Comparison of ENCODE assay signal across 8 mouse cellular contexts in the genomic region with DNA sequence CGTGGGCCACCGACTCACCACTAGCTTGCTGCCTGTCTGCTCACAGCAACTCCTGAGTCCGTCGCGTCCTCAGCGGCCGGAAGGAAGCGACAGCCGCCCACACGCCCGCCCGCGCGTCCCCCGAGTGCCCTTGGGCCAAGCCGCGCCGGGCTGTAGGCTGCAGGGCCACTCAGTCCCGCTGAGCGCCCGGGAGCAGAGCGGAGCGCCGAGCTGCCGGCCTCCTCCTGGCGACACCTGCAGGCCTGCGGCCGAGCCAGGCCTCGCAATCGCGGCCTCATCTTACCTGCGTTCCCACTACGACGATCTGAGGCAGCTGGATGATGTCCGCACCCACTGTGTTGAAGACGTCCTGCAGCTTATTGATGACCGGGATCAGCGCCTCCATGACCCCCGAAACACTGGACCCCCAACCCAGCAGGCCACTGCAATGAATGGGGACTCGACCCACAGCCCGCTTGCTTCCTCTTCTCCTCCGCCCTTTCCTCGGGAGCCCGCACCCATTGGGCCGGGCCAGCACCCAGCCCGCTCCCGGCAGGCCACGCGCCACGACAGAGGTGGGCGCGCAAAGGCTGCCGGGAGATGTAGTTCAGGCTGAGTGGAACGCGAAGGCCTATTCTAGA. TPM values are rescaled to one million over a fixed set of nuclear protein-coding genes. Genes with fewer than 3 reads are reported as not detected.
DNase-seq lines count a peak whose midpoint lies in the region; ATAC-seq and TF ChIP-seq lines count a peak whose summit lies in the region.

Gene Dnm1l (minus strand): TSS at position 479 of the 620 bp plus-strand sequence.

- peak within 1 kb of the TSS; percentile 80 to 95 for H3K4me3 ChIP-seq in ES-E14 (ENCODE audit: insufficient read depth in 1 of 2, low read depth in 1 of 2, low read length in 2 of 2, poor library complexity in 1 of 2, severe bottlenecking in 1 of 2)
- peak within 1 kb of the TSS; percentile 73 for H3K4me3 ChIP-seq in forebrain, embryonic 15.5 days
- peak within 1 kb of the TSS; percentile 100 for H3K4me3 ChIP-seq in lung, adult 2 months (replicated peaks; ENCODE audit: extremely low read depth, low read depth, low read length)

- peak within 1 kb of the TSS; percentile 82 for H3K9ac ChIP-seq in ES-E14 (ENCODE audit: insufficient read depth, low read depth, low read length, poor library complexity, severe bottlenecking)
- peak within 1 kb of the TSS; percentile 84 for H3K9ac ChIP-seq in forebrain, embryonic 15.5 days (replicated peaks)

- ATAC-seq in forebrain, embryonic 15.5 days (replicated peaks), result peak; percentile 99
- peak; percentile 99 for ATAC-seq in neutrophil, adult 5-6 weeks (ENCODE audit: extremely low read depth, insufficient number of reproducible peaks, low FRiP score, poor library complexity, severe bottlenecking)

- H3K27ac ChIP-seq in ES-E14 (ENCODE audit: insufficient read depth, low read depth, low read length, poor library complexity, severe bottlenecking), result peak within 1 kb of the TSS; percentile 60
- peak within 1 kb of the TSS; percentile 84 for H3K27ac ChIP-seq in forebrain, embryonic 15.5 days (replicated peaks)

- H3K4me2 ChIP-seq in forebrain, embryonic 15.5 days (replicated peaks), result peak within 1 kb of the TSS; percentile 55

- intact Hi-C loops in heart, postnatal 25 days (cut with DNase I), result loop anchor here (2.0 to 10.0 kb wide), 2 partner anchors 56 to 226 kb away; partner anchors contain the start of gene Yars2

- no peaks in the 10 kb centered on the region for H3K9me3 ChIP-seq in ES-E14 (ENCODE audit: control insufficient read depth, insufficient read depth, low read depth, low read length)
- no peaks in the 10 kb centered on the region for H3K9me3 ChIP-seq in forebrain, embryonic 15.5 days

- TF ChIP-seq CTCF in lung, adult 2 months (IDR thresholded peaks at IDR 0.05; ENCODE audit: insufficient read depth, low read length), result 0 out of 2 replicates have a peak, but pooled peaks have one; percentile 8

- peak; percentile 86 for DNase-seq in ES-E14 (ENCODE audit: low read depth, low spot score)
- DNase-seq in cerebellum, adult 11-12 months, result peak; percentile 92
- peak; percentile 83 for DNase-seq in heart, postnatal 25 days (ENCODE audit: low spot score)
- peak; percentile 90 to 94 for DNase-seq in layer of hippocampus, adult 18-20 months (ENCODE audit: low spot score in 2 of 2)
- DNase-seq in lung, adult 2 months, result peak; percentile 89
- peak; percentile 86 for DNase-seq in thymus, adult 18-20 months

- under 1% methylated on average over 55 of the region's 55 CpGs for WGBS in forebrain, embryonic 15.5 days
- 1% methylated on average over 55 of the region's 55 CpGs for WGBS in lung, adult 2 months

- in situ Hi-C loops in ES-E14 (cut with MboI; ENCODE audit: low sequenced_read_pairs in 2 of 2, unreplicated experiment in 2 of 2), result no loop called here

- H3K36me3 ChIP-seq in ES-E14 (ENCODE audit: control insufficient read depth, insufficient read depth, low read length, poor library complexity, severe bottlenecking), result no peaks in the 10 kb centered on the region
- no peaks in the 10 kb centered on the region for H3K36me3 ChIP-seq in forebrain, embryonic 15.5 days

- peak; percentile 64; the same call in 1 of the 2 replicates for TF ChIP-seq POLR2A in lung, adult 2 months (IDR thresholded peaks at IDR 0.05; ENCODE audit: borderline replicate concordance, extremely low read depth, low read depth, low read length)

- H3K27me3 ChIP-seq in forebrain, embryonic 15.5 days, result no peaks in the 10 kb centered on the region

- no peaks in the 10 kb centered on the region for H3K4me1 ChIP-seq in ES-E14 (ENCODE audit: control insufficient read depth in 2 of 2, insufficient read depth in 2 of 2, low read length in 2 of 2, poor library complexity in 1 of 2)
- H3K4me1 ChIP-seq in forebrain, embryonic 15.5 days, result peaks cover 17% of the 10 kb centered on the region
- H3K4me1 ChIP-seq in lung, adult 2 months (ENCODE audit: control insufficient read depth, insufficient read depth, low read length), result no peaks in the 10 kb centered on the region

TF ChIP-seq in ES-E14, 5 proteins besides CTCF, POLR2A, EP300 and RAD21:
- TF ChIP-seq ZNF384 (IDR thresholded peaks at IDR 0.05; ENCODE audit: low read depth, low read length) (no peak), HCFC1 (IDR thresholded peaks at IDR 0.05; ENCODE audit: borderline replicate concordance, insufficient read depth, low read length) (peak; percentile 95)

RNA-seq across cellular contexts. Expression of gene Dnm1l, which starts in this region (rescaled TPM):
- total RNA-seq in ES-E14 (2012; rRNA removed), result 91.3 and 105 TPM in 2 replicates
- 93.9 and 97.3 TPM in 2 replicates for polyA plus RNA-seq in forebrain, embryonic 15.5 days (2015; fragmentation: Nextera tagmentation; extraction: Ambion mirVana)
- 100 to 1,000 TPM; 103 to 108 TPM for total RNA-seq in heart, postnatal 25 days (2021)
- 100 to 1,000 TPM; 196 to 199 TPM for total RNA-seq in layer of hippocampus, adult 18-20 months (2021)
- 5.8 and 7.8 TPM in 2 replicates for polyA plus RNA-seq in lung, adult 2 months (2012; rRNA removed)
- 40.5 and 53.2 TPM in 2 replicates for total RNA-seq in neutrophil, adult 5-6 weeks (2017)

Comparison
In these comparisons a context has a peak if more than half of its experiments do, and no peak if none do; other contexts are left out.
1. Peak in every context shown above with its lines: DNase-seq, ATAC-seq, H3K4me3 ChIP-seq and H3K27ac ChIP-seq.
2. RNA of gene Dnm1l (polyA plus RNA-seq): 93.9 to 97.3 TPM in forebrain, embryonic 15.5 days; 5.8 to 7.8 TPM in lung, adult 2 months; every median in the first group is over 10 times any median in the second.